Mouse (Mus musculus) retina, postnatal 1 day (tissue): ENCODE measurements at regions not wholly inside any gene's neighbourhood (a gene's known extent, or its start where the extent isn't known, plus 50 kb on each side); places are given as distances from the start of the nearest gene placed in this dataset.
A peak's percentile ranks its signal among the peaks of the same experiment; 100 is the strongest.

Experiments used
- DNase-seq: peaks from one replicate; pipeline ENCODE4 v3.0.0-alpha.2; 2012

DNA sequence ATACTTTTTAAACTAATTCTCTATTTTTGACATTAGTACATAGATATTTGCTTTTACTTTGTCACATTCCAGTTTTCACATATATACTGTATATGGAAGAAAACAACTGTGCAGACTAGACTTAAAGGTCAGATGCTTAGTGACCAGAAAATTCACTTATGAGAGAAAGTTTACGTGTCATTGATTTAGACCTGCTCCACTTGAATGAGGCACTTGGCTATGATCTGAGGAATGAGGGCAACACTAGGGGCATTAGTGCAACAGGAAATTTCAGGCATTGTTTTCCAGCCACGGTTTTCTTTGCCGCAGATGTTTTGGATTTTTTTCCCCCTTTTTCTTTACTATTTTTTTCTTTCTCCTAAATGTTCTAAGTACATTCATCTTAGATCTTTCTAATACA, 1244.1 kb upstream of the Prmt6 start:
- DNase-seq, result peak; percentile 34

DNA sequence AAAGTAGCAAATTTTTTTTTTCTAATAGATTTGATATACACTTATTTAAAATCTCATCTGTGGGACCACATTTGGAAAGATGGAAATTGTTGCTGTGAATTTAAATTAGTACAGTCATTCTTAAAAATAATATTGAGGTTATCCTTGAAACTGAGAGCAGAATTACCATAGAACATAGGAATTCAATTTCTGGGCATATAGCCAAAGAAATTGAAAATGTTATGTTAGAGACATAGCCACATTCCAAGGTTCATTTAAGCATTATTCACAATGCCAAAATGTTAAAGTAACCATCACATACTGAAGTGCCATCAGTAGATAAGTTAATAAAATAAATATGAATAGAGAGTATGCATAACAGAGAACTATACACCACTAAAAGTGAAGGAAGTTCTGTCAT, 1238.8 kb upstream of the Prmt6 start:
- DNase-seq, result no peak

DNA sequence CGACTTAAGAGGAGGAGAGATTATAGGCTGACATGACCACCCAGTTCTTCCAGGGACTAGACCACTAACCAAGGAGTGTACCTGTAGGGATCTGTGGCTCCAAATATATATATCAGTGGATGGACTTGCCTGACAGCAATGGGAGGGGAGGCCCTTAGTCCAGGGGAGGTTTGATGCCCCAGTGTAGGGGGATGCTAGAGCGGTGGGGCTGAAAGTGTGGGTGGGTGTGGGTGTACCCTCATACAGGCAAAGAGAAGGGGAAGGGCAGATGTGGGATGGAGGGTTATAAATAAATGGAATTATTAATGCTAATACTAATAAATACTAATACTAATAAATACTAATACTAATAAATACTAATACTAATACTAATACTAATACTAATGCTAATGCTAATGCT, 1237.6 kb upstream of the Prmt6 start:
- no peak for DNase-seq
